Mouse (Mus musculus) neural tube, embryonic 10.5 days (tissue): ENCODE measurements around the gene AA467197.

ENCODE experiments used
- DNase-seq: peaks from one replicate; pipeline ENCODE4 v3.0.0-alpha.2; 2017; ENCODE audit warnings: low spot score; ENCODE audit errors: extremely low spot score

The AA467197 gene

DNA sequence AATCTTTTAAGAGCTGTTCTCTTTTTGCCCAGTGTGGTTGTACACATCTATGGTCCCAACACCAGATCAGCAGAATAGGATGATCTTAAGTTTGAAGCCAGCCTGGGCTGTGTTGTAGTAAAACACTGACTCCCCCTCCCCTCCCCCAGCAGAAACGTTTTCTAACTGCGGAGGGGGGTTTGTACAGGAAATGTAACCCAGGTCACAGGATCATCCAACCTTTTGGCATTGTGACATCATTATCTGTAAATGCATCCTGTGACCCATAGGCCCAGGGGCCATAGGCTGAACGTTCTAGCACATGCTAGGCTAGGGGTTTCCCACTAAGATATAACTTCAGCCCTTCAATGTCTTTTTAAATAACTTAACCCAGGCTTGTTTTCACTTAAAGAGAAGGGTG is at the start of gene AA467197:
Gene AA467197, plus strand, starts transcription at position 301 of the 400 bp plus-strand sequence.
- DNase-seq = no peak

DNA sequence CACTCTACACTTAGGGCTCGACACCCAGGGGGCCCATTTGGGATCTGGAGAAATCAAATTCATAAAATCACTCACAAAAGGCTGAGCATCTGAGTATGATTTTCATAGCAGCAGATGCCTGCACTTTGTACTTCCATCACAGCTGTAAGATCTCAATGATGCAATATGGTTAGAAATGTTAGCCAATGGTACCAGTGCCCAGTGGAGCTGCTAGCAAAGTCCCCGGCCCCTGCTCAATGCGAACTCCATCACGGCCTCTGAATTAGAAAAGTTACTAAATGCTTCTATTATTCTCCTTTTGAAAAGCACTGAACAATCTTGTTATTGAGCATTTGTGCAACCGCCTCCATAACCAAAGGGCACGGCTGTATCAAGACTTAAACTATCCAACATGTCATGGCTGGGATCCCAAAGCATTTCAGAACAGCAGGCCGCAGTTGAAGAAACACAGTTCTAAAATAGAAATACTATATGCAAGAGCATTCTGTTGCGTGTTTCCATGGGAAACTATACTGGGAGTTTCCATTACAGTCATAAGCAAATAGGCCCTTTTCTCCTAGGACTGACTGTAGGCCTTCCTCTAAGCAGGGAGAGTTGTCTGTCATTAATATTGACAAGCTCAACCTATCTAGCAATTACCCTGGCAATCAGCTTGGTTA is 48.8 kb upstream of the AA467197 start:
- DNase-seq = no peak

DNA sequence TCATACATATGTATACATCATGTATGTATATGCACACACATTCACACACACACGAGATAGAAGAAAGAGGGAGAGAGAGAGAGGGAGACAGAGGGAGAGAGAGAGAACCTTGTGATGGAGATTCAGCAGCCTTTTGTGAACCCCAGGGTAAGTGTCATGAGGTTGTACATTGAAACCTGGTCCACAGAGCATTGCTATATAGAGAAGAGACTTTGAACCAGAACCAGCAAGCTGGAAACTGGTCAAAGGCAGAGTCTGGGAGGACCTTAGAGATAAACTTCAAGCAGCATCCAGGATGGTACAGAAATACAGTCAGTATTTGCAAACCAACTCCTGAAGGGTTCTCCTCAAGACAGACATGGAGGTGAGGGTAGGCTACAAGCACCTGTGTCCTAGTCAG is 46.4 kb upstream of the AA467197 start:
- DNase-seq = no peak

DNA sequence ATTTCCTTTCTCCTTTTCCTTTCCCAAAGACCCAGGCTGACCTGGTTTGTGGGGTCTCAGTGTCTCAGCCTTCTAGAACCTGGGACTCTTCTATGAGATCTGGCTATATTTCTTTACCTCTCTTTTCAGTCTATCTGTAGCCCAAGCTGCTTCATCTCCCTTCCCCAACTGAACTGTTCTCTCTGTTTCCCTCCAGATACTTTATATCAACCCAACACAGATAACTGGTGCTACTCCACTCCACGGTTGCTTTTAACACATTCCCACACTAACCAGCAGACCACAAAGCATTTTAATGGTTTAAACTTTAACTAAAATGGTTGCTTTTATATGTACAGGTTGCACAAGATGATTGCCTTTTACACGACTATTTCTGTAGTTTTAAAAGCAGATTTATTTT is 45.6 kb upstream of the AA467197 start:
- DNase-seq = no peak

DNA sequence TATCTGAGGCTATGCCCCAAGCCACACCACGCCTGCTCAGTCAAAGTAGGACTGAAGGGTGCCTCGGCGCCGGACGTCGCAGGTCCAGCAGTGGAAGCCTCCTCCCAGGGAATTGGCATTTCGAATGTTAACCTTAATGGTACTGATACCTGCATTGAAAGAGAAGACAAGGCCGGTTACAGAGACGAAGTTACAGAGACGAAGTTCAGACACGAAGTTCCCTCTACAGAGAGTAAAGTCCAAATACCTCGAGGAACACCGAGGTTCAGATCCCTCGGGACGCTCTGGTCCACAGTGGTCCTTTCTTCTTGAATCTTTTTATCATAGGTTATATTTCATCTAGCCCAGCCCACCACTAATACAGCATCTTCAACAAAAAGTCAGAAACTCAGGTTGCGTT is 41.3 kb upstream of the AA467197 start:
- no peak for DNase-seq

DNA sequence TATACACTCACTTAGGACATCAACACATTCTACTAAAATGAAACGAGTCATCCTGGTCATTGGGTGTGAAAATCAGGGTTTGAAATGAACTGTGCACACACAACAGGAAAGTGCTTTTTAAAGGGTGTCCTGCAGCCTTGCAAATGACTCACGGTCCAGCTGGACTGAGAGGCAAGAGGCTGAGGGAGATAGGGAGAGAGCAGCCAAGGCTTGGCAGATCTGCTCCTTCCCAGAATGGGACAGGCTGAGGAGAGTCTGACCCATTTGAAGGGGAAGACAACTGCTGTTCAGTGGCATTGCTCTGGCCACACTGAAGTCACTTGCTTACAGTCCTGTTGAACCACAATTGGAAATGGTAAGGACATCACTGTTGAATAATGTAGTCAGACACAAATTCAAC is 37.0 kb upstream of the AA467197 start:
- DNase-seq = no peak

DNA sequence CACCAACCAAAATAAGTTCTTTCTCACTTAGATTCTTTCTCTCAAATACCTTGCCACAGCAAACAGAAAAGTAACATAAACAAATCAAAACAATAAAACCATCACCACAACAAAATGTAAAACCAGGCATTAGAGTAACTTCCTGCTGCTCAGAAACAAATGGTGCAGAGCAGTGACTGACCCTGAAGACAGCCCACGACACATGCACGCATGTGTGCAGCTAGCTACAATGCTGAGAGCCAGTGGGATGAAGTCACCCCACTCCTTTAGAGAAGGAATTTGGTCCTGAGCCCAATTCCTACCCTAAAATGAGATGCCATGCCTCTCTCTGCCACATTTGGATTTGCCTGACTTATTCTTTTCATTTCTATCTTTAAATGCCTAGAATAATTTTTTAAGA is 35.4 kb upstream of the AA467197 start:
- no peak for DNase-seq

DNA sequence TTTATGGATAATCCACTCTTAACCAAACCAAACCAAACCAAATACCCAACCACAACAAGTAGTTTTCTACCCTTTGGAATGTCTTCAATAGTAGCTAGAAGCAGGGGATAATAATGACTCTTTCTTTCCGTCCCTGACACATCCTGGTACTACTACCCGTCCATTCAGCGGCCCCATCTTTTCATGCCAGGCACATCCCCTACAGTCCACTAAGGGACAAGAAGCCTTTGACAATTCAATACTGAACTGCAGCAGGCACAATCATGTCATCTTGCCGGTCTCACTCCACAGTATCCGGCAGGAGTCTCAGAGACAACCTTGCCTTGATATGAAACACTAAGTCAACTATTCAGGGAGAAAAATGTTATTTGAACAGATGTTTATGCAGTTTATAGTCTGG is 31.0 kb upstream of the AA467197 start:
- DNase-seq = no peak

DNA sequence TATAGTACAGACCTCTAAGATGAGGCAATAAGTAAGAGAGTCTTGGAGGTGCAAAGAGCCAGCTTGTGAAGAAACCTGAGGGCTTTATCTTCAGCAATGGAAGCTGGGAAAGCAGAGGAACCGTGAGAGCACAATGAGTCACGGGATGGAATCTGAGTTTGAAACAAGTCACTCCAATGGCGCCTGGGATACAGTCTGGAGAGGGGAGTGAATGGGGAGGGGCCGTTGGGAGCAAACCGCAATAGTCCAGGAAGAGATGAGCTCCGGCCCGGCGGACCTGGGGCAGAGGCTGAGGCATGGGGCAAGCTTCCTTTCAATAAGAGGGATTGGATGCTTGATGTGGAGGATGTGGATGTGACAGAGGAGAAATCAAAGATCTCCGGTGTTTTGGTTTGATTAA is 28.0 kb upstream of the AA467197 start:
- no peak for DNase-seq

DNA sequence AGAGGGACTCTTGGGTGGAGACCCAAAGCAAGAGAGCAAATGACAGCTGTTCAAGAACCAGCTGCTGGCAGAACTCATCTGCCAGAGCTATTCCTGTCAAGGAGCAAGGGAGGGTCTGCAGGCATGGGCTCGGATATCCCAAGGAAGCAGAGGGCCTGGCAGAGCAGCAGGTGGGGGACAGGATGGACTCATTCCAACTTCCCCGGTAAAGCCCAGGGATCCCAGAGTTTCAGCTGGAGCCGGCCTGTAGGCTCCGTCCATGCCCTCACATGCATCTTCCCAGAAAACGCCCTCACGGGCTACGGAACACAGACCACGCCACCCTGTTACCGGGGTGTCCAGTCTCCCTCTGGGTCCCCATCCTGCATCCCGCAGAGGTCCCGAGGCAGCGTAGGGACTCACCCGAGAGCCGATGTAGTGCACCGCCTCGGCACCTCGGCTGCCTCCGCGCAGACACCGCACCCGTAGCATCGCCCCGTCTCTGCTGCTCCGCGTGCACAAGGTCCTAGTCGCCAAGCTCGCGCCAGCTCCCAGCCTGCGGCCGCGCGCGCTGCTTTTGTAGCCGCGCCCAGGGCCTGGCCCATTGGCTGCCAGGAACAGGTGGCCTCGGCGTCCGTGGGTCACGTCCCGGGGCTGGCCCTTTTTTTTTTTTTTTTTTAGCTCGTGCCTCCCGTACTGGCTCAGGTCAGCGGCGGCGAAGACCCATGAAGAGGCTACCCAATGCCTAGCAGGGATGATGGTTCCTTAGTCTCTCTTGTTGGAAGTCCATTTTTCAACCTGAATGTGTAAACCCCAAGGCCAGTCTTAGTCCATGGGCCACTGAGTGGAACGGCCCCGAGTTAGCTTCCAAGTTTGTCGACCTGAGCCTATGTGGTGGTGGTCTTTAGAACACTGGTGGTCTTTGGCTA is 25.8 kb upstream of the AA467197 start, which contains the start of gene Gatm:
Gene Gatm, minus strand, starts transcription at position 558 of the 908 bp plus-strand sequence.
- peak; percentile 71 for DNase-seq

DNA sequence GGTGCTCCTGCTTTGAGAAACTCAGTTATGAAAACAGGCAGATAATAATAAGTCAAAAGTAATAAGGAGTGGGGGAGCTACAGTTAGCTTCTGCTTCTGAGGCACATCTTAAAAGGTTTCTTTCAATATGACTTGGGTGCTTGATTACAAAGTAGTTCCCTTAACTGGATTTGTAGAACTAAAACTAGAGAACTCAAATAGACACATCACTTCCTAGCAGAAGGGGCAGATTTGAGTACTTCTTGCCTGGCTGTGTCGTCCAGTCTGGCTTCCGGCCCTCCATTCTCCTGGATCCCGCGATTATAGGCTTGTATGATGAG is 25.2 kb upstream of the AA467197 start:
- DNase-seq = no peak

DNA sequence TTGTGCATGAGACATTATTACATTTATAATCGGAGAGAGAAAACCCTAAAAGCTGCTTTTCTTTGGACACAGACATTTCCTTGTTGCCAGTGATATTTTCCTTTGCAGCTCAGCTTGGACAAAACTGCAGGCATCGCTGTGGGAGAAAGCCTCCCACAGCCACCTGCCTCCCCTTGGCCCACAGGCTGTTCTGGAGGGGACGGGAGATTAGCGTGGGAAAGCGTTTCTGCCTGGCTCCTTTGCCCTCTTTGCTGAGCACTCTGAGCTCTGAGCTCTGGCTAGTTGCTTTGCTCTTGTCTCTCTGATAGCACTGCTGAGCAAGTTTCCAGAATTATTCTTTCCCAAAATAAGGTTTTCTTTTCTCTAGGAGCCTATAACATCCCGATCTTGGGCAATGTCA is 20.5 kb upstream of the AA467197 start:
- no peak for DNase-seq

DNA sequence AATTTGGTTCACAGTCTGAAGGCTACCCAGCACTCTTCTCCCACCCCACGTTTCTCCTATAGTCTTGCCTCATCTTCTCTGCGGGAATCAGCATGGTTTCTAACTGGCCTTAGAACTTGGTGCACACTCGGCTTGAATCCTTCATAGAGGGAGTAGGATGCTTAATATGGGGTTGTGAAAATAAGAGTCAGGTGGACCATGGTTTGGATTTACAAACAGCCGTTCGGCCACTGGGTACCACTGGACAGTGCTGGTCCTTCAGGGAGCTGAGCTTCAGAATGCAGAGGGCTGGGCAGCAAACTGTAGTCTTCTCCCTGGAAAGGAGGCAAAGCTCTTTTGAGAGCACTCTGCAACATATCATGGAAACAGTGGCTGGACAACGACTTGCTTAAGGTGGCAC is 19.0 kb upstream of the AA467197 start:
- DNase-seq = no peak

DNA sequence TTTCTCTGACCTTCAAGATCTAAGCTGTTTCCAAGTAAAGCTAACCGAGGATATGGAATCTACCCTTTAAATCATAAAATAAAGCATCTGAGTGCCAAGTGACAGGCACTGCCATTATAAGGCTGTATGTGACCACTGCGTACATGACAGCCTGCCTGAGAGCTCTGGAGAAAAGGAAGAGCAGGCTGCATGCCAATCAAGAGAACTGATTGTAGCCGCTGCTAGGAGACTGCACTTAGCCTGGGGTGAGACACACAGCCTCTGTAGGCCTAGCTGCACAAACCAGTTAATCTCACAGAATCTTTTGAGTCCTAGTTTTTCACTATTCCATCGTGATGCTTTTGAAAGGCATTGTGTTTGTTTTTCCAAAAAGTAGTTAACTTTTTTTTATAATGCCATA is 18.1 kb upstream of the AA467197 start:
- no peak for DNase-seq

DNA sequence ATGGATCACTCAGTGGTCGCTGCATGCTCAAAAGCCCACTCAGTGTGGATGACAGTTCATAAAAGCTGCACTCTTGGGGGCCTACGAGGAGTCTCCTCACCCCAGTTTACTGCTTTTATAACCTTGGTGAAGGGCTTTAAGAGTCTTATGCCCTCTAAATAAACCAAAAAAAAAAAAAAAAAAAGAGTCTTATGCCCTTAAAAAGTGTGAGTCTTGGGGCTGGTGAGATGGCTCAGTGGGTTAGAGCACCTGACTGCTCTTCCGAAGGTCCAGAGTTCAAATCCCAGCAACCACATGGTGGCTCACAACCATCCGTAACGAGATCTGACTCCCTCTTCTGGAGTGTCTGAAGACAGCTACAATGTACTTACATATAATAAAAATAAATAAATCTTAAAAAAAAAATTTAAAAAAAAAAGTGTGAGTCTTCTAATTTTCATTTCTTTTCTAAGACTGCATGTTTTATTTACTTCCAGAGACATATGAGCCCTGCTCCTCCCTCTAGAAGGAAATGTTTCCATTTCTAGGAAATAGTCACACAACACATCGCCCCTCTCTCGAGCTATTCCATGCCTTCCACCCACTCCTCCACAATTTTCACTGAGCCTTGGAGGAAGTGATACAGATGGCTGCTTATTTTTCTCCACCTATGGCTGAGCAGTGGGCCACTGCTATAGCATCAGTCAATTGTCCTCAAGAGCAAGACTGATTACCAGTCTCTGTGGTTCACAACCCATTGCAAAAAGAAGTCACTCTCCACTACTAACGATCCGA is 15.3 kb upstream of the AA467197 start:
- no peak for DNase-seq

DNA sequence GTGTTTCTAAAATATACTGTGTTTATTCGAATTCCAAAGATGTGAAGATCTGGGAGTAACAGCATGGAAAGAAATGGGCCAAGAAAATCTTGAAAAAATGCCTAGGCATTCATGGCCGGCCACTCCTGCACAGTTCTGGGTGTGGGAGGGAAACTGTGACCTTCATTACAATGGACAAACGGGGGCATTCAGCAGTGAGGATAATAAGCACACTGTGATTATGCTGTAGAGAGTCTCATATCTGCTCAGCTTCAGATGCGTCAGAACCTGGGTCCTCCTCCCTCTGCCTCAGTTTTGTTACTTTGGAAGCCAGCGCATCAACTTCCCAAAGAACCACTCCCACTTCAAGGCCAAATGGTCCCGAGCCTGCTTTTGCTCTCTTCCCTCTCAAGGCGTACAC is 10.9 kb upstream of the AA467197 start:
- no peak for DNase-seq

DNA sequence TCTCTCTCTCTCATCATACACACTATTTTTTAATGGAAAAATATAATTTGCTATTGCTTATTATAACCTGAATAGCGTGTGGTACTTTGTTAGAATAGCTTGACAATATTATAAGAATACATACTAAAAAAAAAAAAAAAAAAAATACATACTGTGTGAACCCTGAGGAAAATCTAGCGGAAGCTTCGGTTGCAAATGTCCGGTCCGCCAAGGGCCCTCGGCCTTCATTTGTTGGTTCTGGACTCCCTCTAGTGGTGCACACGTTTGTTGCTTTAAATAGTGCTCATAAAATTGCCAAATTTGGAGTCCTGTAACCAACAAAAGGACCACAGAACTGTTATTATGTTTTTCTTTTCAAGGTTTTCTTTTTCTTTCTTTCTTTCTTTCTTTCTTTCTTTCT is 7.8 kb upstream of the AA467197 start:
- peak; percentile 66 for DNase-seq

DNA sequence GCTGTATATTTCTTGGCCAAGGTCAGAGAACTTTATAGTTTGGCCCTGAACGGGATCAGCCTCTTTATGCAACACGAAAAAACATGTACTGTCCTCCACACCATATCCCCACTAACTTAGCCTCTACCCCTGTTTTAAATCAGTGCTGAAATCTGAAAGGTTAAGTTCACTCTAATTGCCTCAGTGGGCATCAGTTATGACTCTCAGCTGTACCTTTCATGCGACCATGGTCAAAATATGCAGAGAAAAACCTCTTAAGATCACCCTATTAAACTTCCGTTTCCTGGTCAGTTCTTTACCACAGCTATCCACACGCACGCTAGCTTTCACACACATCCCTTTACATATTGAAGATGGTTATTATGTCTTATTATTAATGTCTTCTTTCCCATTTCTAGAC is 6.9 kb upstream of the AA467197 start:
- DNase-seq = no peak

DNA sequence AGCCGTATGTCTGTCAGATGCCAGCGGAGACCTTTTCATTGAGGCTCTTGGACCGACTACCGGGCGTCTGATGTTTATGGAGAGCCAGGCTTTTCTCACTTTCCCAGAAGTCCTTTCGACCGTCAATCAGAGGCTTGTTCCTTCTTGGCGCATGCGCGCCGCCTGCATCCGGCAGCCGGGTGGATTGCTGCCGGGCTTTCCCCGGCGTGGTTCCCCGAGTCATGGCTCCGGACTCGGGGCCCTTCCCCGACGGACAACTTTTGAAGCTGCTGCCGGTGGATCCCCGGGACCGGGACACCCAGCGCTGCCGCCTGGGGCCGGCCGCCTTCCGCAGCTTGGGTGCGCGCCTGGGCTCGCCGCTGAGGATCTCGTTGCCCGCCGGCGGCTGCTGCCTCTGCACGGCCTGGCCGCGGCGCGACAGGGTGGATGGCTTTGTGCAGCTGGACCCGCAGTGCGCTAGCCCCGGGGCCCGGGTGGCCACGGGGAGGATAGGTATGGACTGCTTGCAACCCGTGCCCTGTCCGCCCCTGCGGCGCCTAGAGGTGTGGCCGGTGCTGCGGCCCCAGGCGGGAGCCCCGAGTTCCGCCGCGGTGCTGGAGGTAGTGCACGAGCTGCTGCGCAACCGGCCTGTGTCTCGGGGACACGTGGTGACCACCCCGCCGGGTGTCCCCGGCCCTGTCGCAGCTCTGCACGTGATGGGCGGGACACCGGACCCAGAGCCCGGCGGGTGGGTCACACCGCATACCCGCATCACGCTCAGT is 6.1 kb upstream of the AA467197 start:
- peak; percentile 86 for DNase-seq

DNA sequence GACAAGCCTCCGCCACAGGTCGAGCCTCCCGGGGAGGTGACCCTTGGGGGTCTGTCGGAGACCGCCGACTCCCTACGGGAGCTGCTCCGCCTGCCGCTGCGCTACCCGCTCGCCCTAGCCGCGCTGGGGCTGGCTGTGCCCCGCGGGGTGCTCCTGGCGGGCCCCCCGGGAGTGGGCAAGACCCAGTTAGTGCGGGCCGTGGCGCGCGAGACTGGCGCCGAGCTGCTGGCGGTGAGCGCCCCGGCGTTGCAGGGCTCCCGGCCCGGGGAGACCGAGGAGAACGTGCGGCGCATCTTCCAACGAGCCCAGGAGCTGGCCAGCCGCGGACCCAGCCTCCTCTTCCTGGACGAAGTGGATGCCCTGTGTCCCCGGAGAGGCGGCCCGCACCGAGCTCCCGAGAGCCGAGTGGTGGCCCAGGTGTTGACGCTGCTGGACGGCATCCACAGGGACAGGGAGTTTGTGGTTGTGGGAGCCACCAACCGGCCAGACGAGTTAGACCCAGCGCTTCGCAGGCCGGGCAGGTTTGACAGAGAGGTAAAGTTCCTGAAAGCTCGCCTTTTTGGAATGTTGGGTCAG is 5.5 kb upstream of the AA467197 start:
- DNase-seq = peak; percentile 62

DNA sequence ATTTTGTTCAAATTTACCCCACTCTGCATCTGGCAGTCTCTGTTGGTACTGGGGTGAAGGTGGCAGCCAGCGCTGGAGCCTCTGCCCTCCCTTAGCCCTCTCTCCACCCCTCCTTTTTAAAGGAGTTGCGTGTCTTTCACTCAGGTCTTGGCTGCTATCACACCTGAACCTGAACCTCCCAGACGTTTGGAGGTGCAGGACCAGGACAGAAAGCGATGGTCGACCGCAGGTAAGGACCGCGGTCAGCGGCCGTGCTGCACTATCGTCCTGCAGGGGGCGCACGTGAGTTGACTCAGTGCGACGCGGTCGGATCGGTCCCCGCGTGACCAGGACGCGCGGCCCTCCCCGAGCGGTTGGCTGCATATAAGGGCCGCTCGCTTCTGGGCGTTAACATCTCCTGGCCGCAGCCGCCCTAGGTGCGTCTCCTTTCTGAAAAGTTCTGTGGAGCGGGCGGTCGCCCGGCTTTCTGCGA is 776 bp downstream of the AA467197 start:
- peak; percentile 81 for DNase-seq
